Mouse (Mus musculus) kidney, adult 11 months (tissue): ENCODE data around the gene Agfg1.

Experiments used
- DNase-seq: peaks from one replicate; pipeline ENCODE4 v3.0.0; 2022

The Agfg1 gene

GRCm38 (mm10) chr1:82839296-82839613 is at the start of gene Agfg1:
Agfg1 (plus strand) TSS chr1:82839483.
- peak; percentile 90 for DNase-seq

GRCm38 (mm10) chr1:82791105-82791504 is 48.2 kb upstream of the Agfg1 start:
- no peak for DNase-seq

DNA sequence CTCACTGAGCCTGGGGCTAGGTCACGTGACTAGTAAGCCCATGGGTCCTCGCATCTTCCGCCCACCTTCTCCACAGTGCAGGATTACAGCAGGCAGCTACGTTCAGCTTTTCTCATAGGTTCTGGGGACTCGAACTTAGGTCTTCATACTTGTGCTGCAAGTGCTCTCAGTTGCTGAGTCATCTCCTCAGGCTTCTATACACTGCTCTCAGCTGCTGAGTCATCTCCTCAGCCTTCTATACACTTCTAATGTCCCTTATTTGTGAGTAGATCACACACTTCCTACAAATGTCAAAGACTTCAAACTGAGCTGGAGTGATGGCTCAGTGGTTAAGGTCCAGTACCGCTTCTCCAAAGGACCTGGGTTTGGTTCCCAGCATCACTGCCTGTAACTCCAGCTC is 47.0 kb upstream of the Agfg1 start:
- no peak for DNase-seq

- no peak for DNase-seq
Measured at GRCm38 (mm10) chr1:82793110-82793509, 46.2 kb upstream of the Agfg1 start.

DNA sequence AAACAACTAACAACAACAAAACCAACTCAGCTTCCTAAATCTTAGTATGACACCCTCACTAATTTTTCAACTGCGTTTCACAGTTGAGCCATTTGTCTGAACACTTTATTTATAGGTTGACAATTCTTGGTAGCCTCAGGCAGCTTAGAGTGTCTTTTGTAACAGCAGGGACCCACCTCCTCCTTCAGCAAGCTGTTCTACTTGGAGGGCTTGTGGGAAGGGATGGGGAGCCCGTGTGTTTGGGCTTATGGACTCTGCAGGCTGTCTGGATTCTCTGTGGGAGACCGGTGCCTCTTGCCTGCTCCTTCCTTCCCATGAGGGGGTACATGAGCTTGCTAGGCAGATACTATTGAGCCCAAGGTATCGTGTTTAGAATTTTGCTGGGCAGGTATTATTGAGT is 45.3 kb upstream of the Agfg1 start:
- DNase-seq: no peak

DNA sequence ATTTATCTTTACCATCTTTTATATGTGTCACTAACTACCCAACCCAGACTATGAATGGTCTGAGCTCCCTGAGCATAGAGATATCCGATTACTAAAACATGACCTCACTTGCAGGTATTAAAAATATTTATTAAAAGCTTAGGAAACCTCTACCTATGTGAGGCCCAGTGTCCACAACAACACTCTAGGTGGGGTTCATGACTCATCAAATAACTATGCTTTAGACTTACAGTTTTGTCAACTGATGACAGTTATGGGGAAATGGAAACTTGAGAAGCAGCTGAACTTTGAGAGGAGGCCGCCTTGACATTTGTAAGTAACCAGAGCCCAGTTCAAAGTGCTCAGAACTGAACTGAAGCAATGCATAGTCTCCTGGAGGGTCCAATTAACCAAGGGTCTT is 44.1 kb upstream of the Agfg1 start:
- DNase-seq: no peak

DNA sequence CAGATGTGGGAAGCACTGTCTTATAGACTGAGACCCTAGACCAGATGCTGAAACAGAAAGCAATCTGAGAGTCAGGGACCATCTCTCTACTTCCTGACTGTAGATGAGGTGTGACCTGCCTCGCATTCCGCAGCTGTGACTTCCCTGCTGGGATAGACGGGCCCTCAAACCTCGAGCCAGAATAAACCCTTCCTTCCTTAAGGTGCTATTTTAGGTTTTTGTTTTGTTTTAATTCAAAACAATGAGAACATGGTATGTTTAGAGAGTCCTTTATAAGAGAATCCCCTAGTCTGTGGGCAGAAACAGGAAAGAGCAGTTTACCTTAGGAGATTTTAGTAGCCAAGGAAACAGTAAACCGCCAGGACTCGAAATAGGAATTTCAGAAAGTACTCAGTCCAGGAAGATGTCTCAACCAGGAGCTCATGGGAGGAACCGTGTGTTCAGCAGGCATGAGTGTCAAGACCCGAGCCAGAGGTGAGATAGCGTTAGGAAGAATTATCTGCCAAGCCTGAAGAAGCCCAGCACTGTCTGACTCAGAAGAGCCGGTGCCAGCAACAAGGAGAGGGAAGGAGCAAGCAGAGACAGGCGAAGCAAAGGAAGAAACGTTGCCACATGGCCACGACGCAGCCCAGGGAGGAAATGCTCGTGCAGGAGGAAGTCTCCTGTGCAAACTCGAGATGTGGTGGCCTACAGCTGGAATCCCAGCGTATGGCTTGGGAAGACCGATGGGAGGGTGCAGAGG is 43.4 kb upstream of the Agfg1 start:
- no peak for DNase-seq

- no peak for DNase-seq
Measured at GRCm38 (mm10) chr1:82797088-82797487, 42.2 kb upstream of the Agfg1 start.

DNA sequence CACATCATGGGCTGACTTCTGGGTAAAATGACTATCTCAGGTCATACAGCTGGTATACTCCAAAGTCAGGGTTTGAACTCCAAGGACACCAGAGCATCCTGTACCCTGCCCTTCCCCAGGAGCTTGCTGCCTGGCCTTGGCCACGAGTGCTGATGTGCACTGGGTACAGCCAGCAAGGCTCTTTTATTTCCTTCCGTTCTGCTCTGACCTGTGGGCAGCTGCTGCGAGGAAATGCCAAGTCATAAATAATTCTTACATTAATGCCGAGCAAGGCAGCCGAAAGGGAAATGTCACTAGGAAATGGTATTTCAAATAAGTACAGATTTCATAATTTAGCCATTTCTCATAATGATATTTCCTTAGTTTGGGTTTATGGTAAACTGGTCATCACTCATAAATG is 41.0 kb upstream of the Agfg1 start:
- peak; percentile 28 for DNase-seq

DNA sequence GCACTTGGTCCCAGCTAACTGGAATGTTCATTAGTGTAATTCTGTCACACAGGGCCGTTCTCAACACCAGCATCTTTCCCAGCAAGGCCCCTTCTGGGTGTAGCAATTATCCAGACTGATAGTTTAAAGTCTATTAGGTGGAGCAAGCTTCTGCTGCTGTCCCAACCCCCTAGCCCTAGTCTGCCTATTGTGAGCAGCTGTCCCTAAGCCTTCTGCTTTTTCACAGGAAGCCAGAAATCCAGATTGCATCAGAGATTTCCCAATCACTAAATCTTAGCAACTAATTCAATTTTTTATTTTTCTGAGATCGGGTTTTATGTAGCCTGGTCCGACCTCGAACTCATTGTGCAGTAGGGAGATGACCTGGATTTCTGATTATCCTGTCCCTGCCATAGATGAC is 40.4 kb upstream of the Agfg1 start:
- no peak for DNase-seq

GRCm38 (mm10) chr1:82801105-82801783 is 38.0 kb upstream of the Agfg1 start:
- DNase-seq: no peak

DNA sequence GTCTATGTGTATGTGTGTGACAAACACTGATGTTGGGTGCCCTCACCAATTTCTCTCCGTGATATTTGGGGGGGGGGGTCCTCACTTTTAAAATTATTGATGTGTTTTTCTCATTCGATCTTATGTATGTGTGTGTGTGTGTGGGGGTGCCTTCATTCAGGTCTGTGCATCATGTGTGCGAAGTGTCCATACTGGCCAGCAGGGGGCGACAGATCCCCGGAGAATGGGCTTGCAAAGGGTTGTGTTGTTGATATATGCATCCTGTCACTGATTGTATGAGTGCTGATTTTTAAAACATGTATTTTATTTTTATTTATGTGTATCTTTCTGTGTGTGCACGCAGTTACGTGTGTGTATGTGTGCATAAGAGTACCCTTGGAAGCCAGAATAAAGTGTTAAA is 35.7 kb upstream of the Agfg1 start:
- DNase-seq: no peak

DNA sequence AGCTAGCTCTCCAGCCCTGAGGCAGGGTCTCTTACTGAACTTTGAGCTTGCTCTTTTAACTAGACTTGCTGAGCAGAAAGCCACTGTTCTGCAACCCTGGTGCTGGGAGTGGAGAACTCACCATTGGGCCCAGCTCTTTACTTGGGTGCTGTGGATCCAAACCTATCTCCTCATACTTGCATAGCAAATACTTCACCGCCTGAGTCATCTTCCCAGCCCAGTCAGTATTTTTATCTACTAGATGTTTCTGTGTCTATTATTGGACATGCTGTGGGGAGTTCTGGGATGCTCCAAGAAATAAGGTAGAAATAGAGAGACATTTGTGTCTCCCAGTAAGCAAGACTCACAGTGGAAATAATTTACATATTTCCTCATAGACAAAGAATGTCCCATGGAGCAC is 35.2 kb upstream of the Agfg1 start:
- DNase-seq: no peak

DNA sequence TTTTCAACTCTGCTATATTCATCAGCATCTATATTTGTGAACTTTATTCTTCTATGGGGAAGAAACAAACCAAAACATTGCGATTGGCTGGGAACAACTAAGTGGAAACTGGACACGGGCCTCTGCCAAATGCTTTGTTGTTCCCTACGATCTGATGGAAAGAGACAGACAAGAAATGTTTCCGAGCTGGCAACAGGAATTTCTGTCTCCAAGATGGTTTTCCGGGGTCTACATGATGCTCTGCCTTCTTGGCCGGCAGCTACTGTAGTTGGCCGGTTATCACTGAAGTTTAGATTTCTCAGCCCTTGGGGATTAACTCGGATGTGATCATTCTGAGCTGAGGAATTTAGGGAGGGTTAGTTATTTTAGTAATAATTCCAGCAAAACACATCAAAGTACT is 32.9 kb upstream of the Agfg1 start:
- no peak for DNase-seq

DNA sequence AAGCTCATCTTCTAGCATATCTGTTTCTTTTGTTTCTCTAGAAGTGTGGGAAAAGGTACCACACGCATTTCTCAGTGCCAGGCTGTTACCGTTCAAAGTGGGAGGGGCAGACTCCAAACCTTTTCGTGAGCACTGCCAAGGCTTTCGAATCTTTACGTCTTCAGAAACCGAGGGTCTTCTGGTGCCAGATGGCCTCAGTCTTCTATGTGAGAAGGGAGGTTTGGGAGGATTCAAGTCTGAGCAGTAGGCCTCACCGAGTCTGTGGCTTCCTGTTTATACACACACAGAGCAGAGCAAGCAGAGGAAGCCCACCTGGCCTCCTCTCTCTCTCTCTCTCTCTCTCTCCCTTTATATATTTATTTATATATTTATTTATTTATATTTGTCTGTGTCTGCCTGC is 32.1 kb upstream of the Agfg1 start:
- DNase-seq: no peak

GRCm38 (mm10) chr1:82808564-82808963 is 30.7 kb upstream of the Agfg1 start:
- no peak for DNase-seq

GRCm38 (mm10) chr1:82811766-82812165 is 27.5 kb upstream of the Agfg1 start:
- peak; percentile 86 for DNase-seq

DNA sequence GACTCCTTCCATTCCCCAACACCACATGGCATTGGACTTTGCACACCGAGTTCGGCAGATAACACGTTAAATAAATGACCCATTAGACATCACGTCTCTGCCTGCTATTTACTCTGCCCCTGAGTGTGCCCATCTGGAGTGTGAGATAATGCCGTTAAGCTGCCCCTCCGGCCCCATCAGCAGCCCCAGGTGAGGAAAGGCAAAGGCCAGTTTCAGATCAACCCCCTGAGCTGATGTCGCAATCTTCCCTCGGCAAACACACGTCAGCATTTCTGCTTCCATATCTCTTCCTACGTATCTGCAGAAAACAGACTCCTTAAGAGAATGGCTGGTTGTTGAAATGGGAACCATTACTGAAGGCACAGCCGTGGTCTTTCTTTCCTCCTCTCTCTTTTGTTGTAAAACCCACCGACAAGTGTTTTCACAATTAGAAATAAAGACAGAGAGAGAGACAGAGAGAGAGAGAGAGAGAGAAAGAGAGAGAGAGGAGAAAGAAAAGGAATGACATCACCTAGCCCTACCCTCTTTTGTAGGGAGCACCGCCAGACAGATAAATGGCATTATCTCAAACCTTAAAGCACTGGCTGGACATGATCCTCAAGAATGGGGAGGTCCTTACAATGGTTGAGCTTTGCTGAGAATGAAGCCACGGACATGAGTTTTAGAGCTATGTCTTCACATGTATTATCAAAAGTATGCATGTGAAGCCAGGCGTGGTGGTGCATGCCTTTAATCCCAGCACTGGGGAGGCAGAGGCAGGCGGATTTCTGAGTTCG is 23.2 kb upstream of the Agfg1 start:
- DNase-seq: peak; percentile 45

DNA sequence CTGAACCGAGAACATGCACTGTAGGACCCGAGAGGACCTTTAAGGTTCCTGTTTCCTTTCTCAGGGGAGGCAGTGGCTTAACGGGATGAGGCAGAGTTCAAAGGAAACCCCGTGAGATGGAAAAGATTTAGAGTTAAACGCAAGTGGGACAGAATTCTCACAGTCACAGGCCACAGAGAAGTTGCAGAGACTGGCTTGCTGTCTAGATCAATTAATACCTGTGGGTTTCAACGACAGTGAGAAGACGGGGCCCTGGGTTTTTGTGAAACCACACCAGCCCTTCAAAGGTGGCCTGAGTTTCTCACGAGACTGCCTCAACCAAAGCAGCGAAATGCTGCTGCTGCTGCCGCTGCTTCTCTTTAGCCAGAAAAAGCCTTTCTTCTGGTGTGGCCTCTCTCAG is 19.9 kb upstream of the Agfg1 start:
- no peak for DNase-seq

GRCm38 (mm10) chr1:82820179-82820578 is 19.1 kb upstream of the Agfg1 start:
- DNase-seq: no peak

GRCm38 (mm10) chr1:82820626-82821186 is 18.6 kb upstream of the Agfg1 start:
- no peak for DNase-seq

DNA sequence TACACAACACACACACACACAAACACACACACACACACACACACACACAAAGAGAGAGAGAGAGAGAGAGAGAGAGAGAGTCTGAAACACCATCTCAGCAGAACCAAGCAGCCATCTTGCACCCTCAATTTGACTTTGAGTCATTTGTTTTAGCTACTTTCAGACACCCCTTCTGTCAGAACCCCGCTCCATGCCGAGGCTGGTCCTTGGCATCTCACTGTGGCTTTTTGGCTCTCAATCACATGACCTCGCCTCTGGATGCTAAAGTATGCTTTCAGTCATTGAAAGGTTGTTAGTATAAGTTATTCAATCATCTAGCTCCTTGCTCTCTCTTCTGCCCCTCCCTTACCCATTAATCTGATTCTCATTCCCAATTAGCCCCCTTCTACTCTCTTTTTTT is 17.4 kb upstream of the Agfg1 start:
- DNase-seq: no peak

DNA sequence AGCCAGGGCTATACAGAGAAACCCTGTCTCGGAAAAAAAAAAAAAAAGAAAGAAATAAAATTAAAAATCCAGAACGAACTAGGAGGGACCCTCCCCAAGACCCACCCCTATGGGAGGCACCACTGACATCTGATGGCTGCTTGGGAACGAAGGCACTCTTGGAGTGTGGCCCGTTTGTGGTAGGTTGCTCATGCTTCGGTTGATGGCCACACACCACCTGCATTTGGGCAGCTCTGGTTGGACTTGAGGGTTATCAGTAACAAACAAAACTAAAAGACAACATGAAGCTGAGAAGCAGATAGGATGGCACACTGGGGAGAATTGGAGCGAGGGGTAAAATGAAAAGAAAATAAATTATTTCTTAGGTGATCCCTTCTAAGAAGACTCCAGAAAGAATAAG is 15.1 kb upstream of the Agfg1 start:
- no peak for DNase-seq

GRCm38 (mm10) chr1:82825256-82825655 is 14.0 kb upstream of the Agfg1 start:
- no peak for DNase-seq
